Mouse (Mus musculus) hindbrain, embryonic 13.5 days (tissue): ENCODE data around the gene Mphosph8. TPM values are rescaled to one million over a fixed set of nuclear protein-coding genes. Genes with fewer than 3 reads are reported as not detected.

Experiments
- ATAC-seq: fragments of 200-750 bp; cut with Nextera tagmentation; 2 replicates; pipeline ENCODE4 v1.8.0; 2017; ENCODE audit warnings: moderate TSS enrichment; ENCODE audit not compliant: low FRiP score
- H3K27ac ChIP-seq: fragments of 300-500 bp; sonication (generic); 2 replicates; pipeline ENCODE4 v1.5.1; 2015; ENCODE audit warnings: inconsistent platforms, mild to moderate bottlenecking, moderate library complexity
- H3K27me3 ChIP-seq: fragments of 300-500 bp; sonication (generic); 2 replicates; pipeline ENCODE4 v1.6.1; 2015; ENCODE audit warnings: mild to moderate bottlenecking, inconsistent platforms
- H3K36me3 ChIP-seq: fragments of 300-500 bp; sonication (generic); 2 replicates; pipeline ENCODE4 v1.6.1; 2015; ENCODE audit warnings: mild to moderate bottlenecking, inconsistent platforms
- H3K4me1 ChIP-seq: fragments of 300-500 bp; sonication (generic); replicated peaks from 2 replicates; pipeline ENCODE4 v1.6.1; 2015; ENCODE audit warnings: inconsistent platforms
- H3K4me2 ChIP-seq: fragments of 300-500 bp; sonication (generic); 2 replicates; pipeline ENCODE4 v1.6.1; 2015; ENCODE audit warnings: inconsistent platforms, mild to moderate bottlenecking, moderate library complexity
- H3K4me3 ChIP-seq: fragments of 300-500 bp; sonication (generic); 2 replicates; pipeline ENCODE4 v1.5.1; 2015; ENCODE audit warnings: mild to moderate bottlenecking, inconsistent platforms
- H3K9ac ChIP-seq: fragments of 300-500 bp; sonication (generic); 2 replicates; pipeline ENCODE4 v1.6.1; 2015; ENCODE audit warnings: mild to moderate bottlenecking, inconsistent platforms
- H3K9me3 ChIP-seq: fragments of 300-500 bp; sonication (generic); 2 replicates; pipeline ENCODE4 v1.6.1; 2016; ENCODE audit warnings: inconsistent platforms
- WGBS: fragments of 180-500 bp; shearing (Covaris S2); methylation state at CpG from one replicate; pipeline ENCODE4 v1.1.7; 2015; 5-methylcytosine and 5-hydroxymethylcytosine counted together
- polyA plus RNA-seq: library from polyadenylated mRNA; unstranded; fragments of >200 nt; fragmentation: Nextera tagmentation; extraction: Ambion mirVana; gene quantifications from 2 replicates; pipeline ENCODE4 v1.2.1, GENCODE M21; 2015

The Mphosph8 gene
- polyA plus RNA-seq, 1 experiment from 2014 or later: 48.2 TPM

GRCm38 (mm10) chr14:56695495-56695894 lies 27.4 kb downstream of the Mphosph8 start:
- Histone ChIP-seq H3K27me3 (no peaks in the 10 kb centered on the region), H3K4me3 (no peak overlapping the region), H3K27ac (no peak overlapping the region), H3K36me3 (peaks cover 96% of the 10 kb centered on the region), H3K9me3 (no peaks in the 10 kb centered on the region), H3K9ac (no peak overlapping the region), H3K4me2 (no peak overlapping the region), H3K4me1 (no peaks in the 10 kb centered on the region)
- ATAC-seq: no peak
- 92% methylated on average over 3 of the region's 3 CpGs for WGBS

DNA sequence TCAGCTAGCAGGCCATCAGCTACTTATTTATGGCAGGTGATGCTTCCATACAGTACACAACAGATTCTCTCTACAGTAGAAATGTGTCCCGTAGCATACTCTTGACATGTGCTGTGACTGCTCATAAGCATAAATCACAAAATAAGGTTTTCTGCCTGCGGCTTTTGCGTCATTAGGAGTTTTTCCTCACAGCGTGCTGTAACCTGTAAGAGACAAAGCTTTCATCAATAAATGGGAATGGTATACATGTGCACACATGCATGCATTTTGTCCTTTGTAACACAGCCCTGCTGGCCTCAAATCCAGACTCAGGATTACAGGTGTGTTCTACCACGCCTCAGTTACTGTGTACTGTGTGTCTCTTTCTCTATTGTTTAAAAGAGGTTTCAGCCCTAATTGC lies 29.8 kb downstream of the Mphosph8 start:
- ATAC-seq: no peak
- Histone ChIP-seq H3K9me3 (no peaks in the 10 kb centered on the region), H3K4me3 (no peak overlapping the region), H3K27ac (no peak overlapping the region), H3K9ac (no peak overlapping the region), H3K4me2 (no peak overlapping the region), H3K36me3 (peaks cover 76% of the 10 kb centered on the region), H3K27me3 (no peaks in the 10 kb centered on the region), H3K4me1 (no peaks in the 10 kb centered on the region)
- WGBS: 92% methylated on average over 5 of the region's 5 CpGs

- ATAC-seq: no peak
- peaks cover 29% of the 10 kb centered on the region for H3K36me3 ChIP-seq
- H3K27me3 ChIP-seq: no peaks in the 10 kb centered on the region
- H3K4me1 ChIP-seq: no peaks in the 10 kb centered on the region
- H3K9me3 ChIP-seq: no peaks in the 10 kb centered on the region
- H3K4me3 ChIP-seq: no peak overlapping the region
- H3K4me2 ChIP-seq: no peak overlapping the region
- H3K9ac ChIP-seq: no peak overlapping the region
- no peak overlapping the region for H3K27ac ChIP-seq
- WGBS: 94% methylated on average over 4 of the region's 4 CpGs
Observed at GRCm38 (mm10) chr14:56702644-56703043, 34.6 kb downstream of the Mphosph8 start.

GRCm38 (mm10) chr14:56705687-56706086 lies 37.6 kb downstream of the Mphosph8 start:
- no peak for ATAC-seq
- 80% methylated on average over 4 of the region's 4 CpGs for WGBS
- H3K9me3 ChIP-seq: no peaks in the 10 kb centered on the region

GRCm38 (mm10) chr14:56726493-56726892 lies 58.4 kb downstream of the Mphosph8 start:
- H3K27ac ChIP-seq: no peak overlapping the region
- no peaks in the 10 kb centered on the region for H3K9me3 ChIP-seq
- H3K4me2 ChIP-seq: no peak overlapping the region
- H3K9ac ChIP-seq: no peak overlapping the region
- no peak for ATAC-seq
- H3K4me3 ChIP-seq: no peak overlapping the region
- no peaks in the 10 kb centered on the region for H3K27me3 ChIP-seq
- H3K4me1 ChIP-seq: no peaks in the 10 kb centered on the region
- WGBS: 92% methylated on average over 1 of the region's 1 CpGs
- H3K36me3 ChIP-seq: peaks cover 6% of the 10 kb centered on the region

More at GRCm38 (mm10) chr14:56705687-56706086, 37.6 kb downstream of the Mphosph8 start:
- Histone ChIP-seq H3K4me3 (no peak overlapping the region), H3K9ac (no peak overlapping the region), H3K36me3 (peaks cover 9% of the 10 kb centered on the region), H3K27me3 (no peaks in the 10 kb centered on the region), H3K4me1 (no peaks in the 10 kb centered on the region), H3K27ac (no peak overlapping the region), H3K4me2 (no peak overlapping the region)

DNA sequence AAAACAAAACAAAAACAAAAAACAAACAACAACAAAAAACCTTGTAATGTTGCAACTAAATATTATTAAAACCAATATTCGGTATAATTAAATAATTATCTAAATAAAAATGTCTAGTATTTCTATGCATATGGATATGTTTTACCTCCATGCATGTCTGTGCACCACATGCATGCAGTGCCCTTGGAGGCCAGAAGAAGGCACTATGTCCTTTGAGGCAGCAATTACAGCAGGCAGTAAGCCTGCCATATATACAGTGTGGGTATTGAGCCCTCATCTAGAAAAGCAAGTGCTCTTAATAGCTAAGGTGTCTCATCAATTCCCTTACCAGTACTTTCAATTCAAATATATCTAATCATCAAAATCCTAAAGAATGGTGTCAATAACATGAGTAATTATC lies 72.1 kb downstream of the Mphosph8 start:
- H3K9ac ChIP-seq: no peak overlapping the region
- no peaks in the 10 kb centered on the region for H3K9me3 ChIP-seq
- H3K27ac ChIP-seq: no peak overlapping the region
- 100% methylated on average over 1 of the region's 1 CpGs for WGBS
- H3K4me3 ChIP-seq: no peak overlapping the region
- no peak for ATAC-seq
- peaks cover 11% of the 10 kb centered on the region for H3K36me3 ChIP-seq
- no peaks in the 10 kb centered on the region for H3K4me1 ChIP-seq
- H3K27me3 ChIP-seq: no peaks in the 10 kb centered on the region
- no peak overlapping the region for H3K4me2 ChIP-seq

Other genes starting within 250 kb of the Mphosph8 start
- gene Cenpj, start 92.8 kb upstream of the Mphosph8 start, polyA plus RNA-seq: 7.3 and 8.2 TPM in 2 replicates
- 1.6 and 1.7 TPM in 2 replicates for gene Parp4, start 92.6 kb upstream of the Mphosph8 start, polyA plus RNA-seq
- gene Pspc1, start 110.1 kb downstream of the Mphosph8 start, polyA plus RNA-seq: 40.6 and 45.7 TPM in 2 replicates
- gene Zmym5, start 143.5 kb downstream of the Mphosph8 start, polyA plus RNA-seq: 33.7 and 36.3 TPM in 2 replicates
- gene Zmym2, start 218.4 kb downstream of the Mphosph8 start, polyA plus RNA-seq: 70.1 and 77.0 TPM in 2 replicates